Mouse (Mus musculus) lung, embryonic 14.5 days (tissue): ENCODE measurements around the gene Tmem204. TPM values are rescaled to one million over a fixed set of nuclear protein-coding genes. Genes with fewer than 3 reads are reported as not detected.

Experiments
- ATAC-seq: fragments of 200-750 bp; cut with Nextera tagmentation; 2 replicates; pipeline ENCODE4 v1.8.0; 2017; ENCODE audit warnings: mild to moderate bottlenecking, moderate TSS enrichment, moderate library complexity; ENCODE audit not compliant: insufficient read depth
- DNase-seq: peaks from one replicate; pipeline ENCODE4 v3.0.0-alpha.2; 2015
- H3K27ac ChIP-seq: fragments of 300-500 bp; sonication (generic); 2 replicates; pipeline ENCODE4 v1.5.1; 2014; ENCODE audit warnings: low read depth, mild to moderate bottlenecking, moderate library complexity
- H3K27me3 ChIP-seq: fragments of 300-500 bp; sonication (generic); 2 replicates; pipeline ENCODE4 v1.6.1; 2014; ENCODE audit warnings: low read length, control low read depth; ENCODE audit not compliant: insufficient read depth
- H3K36me3 ChIP-seq: fragments of 300-500 bp; sonication (generic); 2 replicates; pipeline ENCODE4 v1.6.1; 2014; ENCODE audit warnings: control low read depth; ENCODE audit not compliant: insufficient read depth
- H3K4me1 ChIP-seq: fragments of 300-500 bp; sonication (generic); 2 replicates; pipeline ENCODE4 v1.6.1; 2014; ENCODE audit warnings: antibody characterized with exemption, control low read depth; ENCODE audit not compliant: insufficient read depth
- H3K4me2 ChIP-seq: fragments of 300-500 bp; sonication (generic); 2 replicates; pipeline ENCODE4 v1.6.1; 2014; ENCODE audit warnings: mild to moderate bottlenecking
- H3K4me3 ChIP-seq: fragments of 300-500 bp; sonication (generic); 2 replicates; pipeline ENCODE4 v1.5.1; 2014; ENCODE audit warnings: low read depth, low read length
- H3K9ac ChIP-seq: fragments of 300-500 bp; sonication (generic); 2 replicates; pipeline ENCODE4 v1.6.1; 2014
- H3K9me3 ChIP-seq: fragments of 300-500 bp; sonication (generic); 2 replicates; pipeline ENCODE4 v1.6.1; 2016; ENCODE audit warnings: low read depth, low read length, control low read depth
- CTCF ChIP-seq: IDR thresholded peaks from 2 replicates; pipeline ENCODE4 v1.5.1; 2016; ENCODE audit warnings: antibody characterized with exemption, low read depth
- WGBS: fragments of 180-500 bp; shearing (Covaris S2); extraction: QIAGEN DNeasy Blood & Tissue Kit; methylation state at CpG from one replicate; pipeline ENCODE4 v1.1.7; 2014; 5-methylcytosine and 5-hydroxymethylcytosine counted together
- polyA plus RNA-seq: library from polyadenylated mRNA; unstranded; fragments of >200 nt; fragmentation: Nextera tagmentation; extraction: Ambion mirVana; gene quantifications from 2 replicates; pipeline ENCODE4 v1.2.1, GENCODE M21; 2014

Gene Tmem204
- polyA plus RNA-seq, 1 experiment from 2014 or later = 65.2 TPM

GRCm38 (mm10) chr17:25016292-25017132, 66.9 kb downstream of the Tmem204 start:
- DNase-seq = peak; percentile 85
- Histone ChIP-seq H3K27ac (peak overlapping the region; percentile 86), H3K9me3 (no peaks in the 10 kb centered on the region), H3K4me2 (peak overlapping the region; percentile 93), H3K36me3 (peaks cover 11% of the 10 kb centered on the region), H3K27me3 (no peaks in the 10 kb centered on the region), H3K4me3 (peak overlapping the region; percentile 98), H3K4me1 (0 out of 2 replicates have a peak, but pooled peaks cover 4% of the 10 kb centered on the region), H3K9ac (peak overlapping the region; percentile 72)
- peak; percentile 88 for ATAC-seq
- under 1% methylated on average over 55 of the region's 55 CpGs for WGBS
- peak; percentile 54 for TF ChIP-seq CTCF

GRCm38 (mm10) chr17:25015655-25016291, 67.6 kb downstream of the Tmem204 start, which contains the start of the genes Cramp1l and Ift140:
Gene Cramp1l (minus strand): TSS chr17:25015788.
Gene Ift140 (plus strand): TSS chr17:25016085.
- peak within 1 kb of the TSS; percentile 93 for H3K4me2 ChIP-seq
- TF ChIP-seq CTCF = no peak
- H3K36me3 ChIP-seq = peaks cover 17% of the 10 kb centered on the region
- H3K9ac ChIP-seq = peak within 1 kb of the TSS; percentile 86
- peak within 1 kb of the TSS; percentile 86 for H3K27ac ChIP-seq
- 0 out of 2 replicates have a peak, but pooled peaks cover 4% of the 10 kb centered on the region for H3K4me1 ChIP-seq
- peak; percentile 98 for ATAC-seq
- H3K4me3 ChIP-seq = peak within 1 kb of the TSS; percentile 98
- peak; percentile 100 for DNase-seq
- no peaks in the 10 kb centered on the region for H3K9me3 ChIP-seq
- no peaks in the 10 kb centered on the region for H3K27me3 ChIP-seq
- under 1% methylated on average over 62 of the region's 62 CpGs for WGBS

GRCm38 (mm10) chr17:25014841-25015570, 68.4 kb downstream of the Tmem204 start:
- 0 out of 2 replicates have a peak, but pooled peaks cover 4% of the 10 kb centered on the region for H3K4me1 ChIP-seq
- no peaks in the 10 kb centered on the region for H3K9me3 ChIP-seq
- H3K4me2 ChIP-seq = peak overlapping the region; percentile 90
- DNase-seq (peak; percentile 59), ATAC-seq (peak; percentile 17; the same call in 1 of the 2 replicates)
- peak overlapping the region; percentile 98 for H3K4me3 ChIP-seq
- WGBS = under 1% methylated on average over 39 of the region's 39 CpGs
- no peaks in the 10 kb centered on the region for H3K27me3 ChIP-seq
- peak overlapping the region; percentile 86 for H3K27ac ChIP-seq
- peak overlapping the region; percentile 86 for H3K9ac ChIP-seq
- peaks cover 25% of the 10 kb centered on the region for H3K36me3 ChIP-seq
- no peak for TF ChIP-seq CTCF

- 1% methylated on average over 81 of the region's 81 CpGs for WGBS
- ATAC-seq = no peak
- H3K4me3 ChIP-seq = peak overlapping the region; percentile 98
Observed at GRCm38 (mm10) chr17:25013606-25014501, 69.5 kb downstream of the Tmem204 start.

More at GRCm38 (mm10) chr17:25013606-25014501, 69.5 kb downstream of the Tmem204 start:
- H3K9me3 ChIP-seq = no peaks in the 10 kb centered on the region
- DNase-seq = peak; percentile 52
- H3K4me1 ChIP-seq = 0 out of 2 replicates have a peak, but pooled peaks cover 4% of the 10 kb centered on the region
- peak overlapping the region; percentile 86 for H3K9ac ChIP-seq
- H3K27me3 ChIP-seq = no peaks in the 10 kb centered on the region
- peaks cover 34% of the 10 kb centered on the region for H3K36me3 ChIP-seq
- H3K27ac ChIP-seq = peak overlapping the region; percentile 82
- peak; percentile 13; the same call in 1 of the 2 replicates for TF ChIP-seq CTCF
- peak overlapping the region; percentile 90 for H3K4me2 ChIP-seq

Other genes with a start within 250 kb of the Tmem204 start
- 23.2 and 24.8 TPM in 2 replicates for gene Hagh, start 243.4 kb downstream of the Tmem204 start, polyA plus RNA-seq
- 16.5 and 17.1 TPM in 2 replicates for gene Fahd1, start 233.2 kb downstream of the Tmem204 start, polyA plus RNA-seq
- 0.93 and 1.1 TPM in 2 replicates for gene Igfals, start 217.6 kb downstream of the Tmem204 start, polyA plus RNA-seq
- 53.0 and 56.5 TPM in 2 replicates for gene Nubp2, start 197.2 kb downstream of the Tmem204 start, polyA plus RNA-seq
- gene Spsb3, start 196.9 kb downstream of the Tmem204 start, polyA plus RNA-seq = 34.8 and 37.2 TPM in 2 replicates
- 21.2 and 23.3 TPM in 2 replicates for gene Eme2, start 188.5 kb downstream of the Tmem204 start, polyA plus RNA-seq
- 92.1 and 93.7 TPM in 2 replicates for gene Mrps34, start 188.5 kb downstream of the Tmem204 start, polyA plus RNA-seq
- 65.1 and 77.1 TPM in 2 replicates for gene Nme3, start 187.1 kb downstream of the Tmem204 start, polyA plus RNA-seq
- gene Mapk8ip3, start 146.6 kb downstream of the Tmem204 start, polyA plus RNA-seq = 32.1 and 34.2 TPM in 2 replicates
- 140 and 142 TPM in 2 replicates for gene Jpt2, start 122.9 kb downstream of the Tmem204 start, polyA plus RNA-seq
- 8.7 and 9.8 TPM in 2 replicates for gene Cramp1l, start 67.8 kb downstream of the Tmem204 start, polyA plus RNA-seq
- gene Ift140, start 67.5 kb downstream of the Tmem204 start, polyA plus RNA-seq = 16.9 and 18.0 TPM in 2 replicates
- 41.8 and 46.5 TPM in 2 replicates for gene Telo2, start 32.4 kb upstream of the Tmem204 start, polyA plus RNA-seq
- gene Ptx4, start 37.2 kb upstream of the Tmem204 start, polyA plus RNA-seq = not detected in 2 replicates
- 22.3 and 23.1 TPM in 2 replicates for gene Clcn7, start 49.8 kb upstream of the Tmem204 start, polyA plus RNA-seq
- 0.24 and 0.28 TPM in 2 replicates for gene Ccdc154, start 78.9 kb upstream of the Tmem204 start, polyA plus RNA-seq
- gene Gm38655, start 91.9 kb upstream of the Tmem204 start, polyA plus RNA-seq = 3.6 and 3.7 TPM in 2 replicates
- 28.5 and 29.2 TPM in 2 replicates for gene BC003965, start 101.0 kb upstream of the Tmem204 start, polyA plus RNA-seq
- gene Unkl, start 104.8 kb upstream of the Tmem204 start, polyA plus RNA-seq = 5.8 TPM in 2 replicates
- gene Gnptg, start 156.5 kb upstream of the Tmem204 start, polyA plus RNA-seq = 36.2 and 38.3 TPM in 2 replicates
- 46.4 and 46.8 TPM in 2 replicates for gene Tsr3, start 156.6 kb upstream of the Tmem204 start, polyA plus RNA-seq
- 0.46 and 0.93 TPM in 2 replicates for gene Baiap3, start 172.8 kb upstream of the Tmem204 start, polyA plus RNA-seq
- gene Ube2i, start 191.0 kb upstream of the Tmem204 start, polyA plus RNA-seq = 756 and 759 TPM in 2 replicates
- 0.45 and 0.72 TPM in 2 replicates for gene Prss34, start 214.8 kb upstream of the Tmem204 start, polyA plus RNA-seq
- not detected in 2 replicates for gene Prss28, start 225.1 kb upstream of the Tmem204 start, polyA plus RNA-seq
- not detected in 2 replicates for gene Prss29, start 235.1 kb upstream of the Tmem204 start, polyA plus RNA-seq